Mouse (Mus musculus) layer of hippocampus, postnatal 14 days (tissue): ENCODE measurements around the gene Zfp280c. TPM values are rescaled to one million over a fixed set of nuclear protein-coding genes. Genes with fewer than 3 reads are reported as not detected.

ENCODE experiments used
- DNase-seq, 2 experiments: peaks; one replicate each; pipeline ENCODE4 v3.0.0; 2021 to 2022; ENCODE audit warnings: low spot score in 2 of 2, mixed read lengths in 1 of 2
- long read RNA-seq, 2 experiments: library from polyadenylated mRNA; stranded (forward); transcript quantifications; one replicate each; pipeline ENCODE4 v2.0.0; 2021
- total RNA-seq, 2 experiments: library from RNA; stranded (reverse); gene quantifications; 2 replicates each; pipeline ENCODE4 v1.2.3; 2021

Zfp280c gene
- total RNA-seq = 10 to 100 TPM; 19.8 to 26.3 TPM
- long read RNA-seq, experiment 1, full-length matches to known transcripts = 1 of 6 reads
- long read RNA-seq, experiment 1, partial matches to known transcripts = 0 of 6 reads
- long read RNA-seq, experiment 1, other reads (novel, unspliced or antisense) = 5 of 6 reads
- long read RNA-seq, experiment 2, partial matches to known transcripts = 3 of 6 reads
- long read RNA-seq, experiment 2, other reads (novel, unspliced or antisense) = 3 of 6 reads

DNA sequence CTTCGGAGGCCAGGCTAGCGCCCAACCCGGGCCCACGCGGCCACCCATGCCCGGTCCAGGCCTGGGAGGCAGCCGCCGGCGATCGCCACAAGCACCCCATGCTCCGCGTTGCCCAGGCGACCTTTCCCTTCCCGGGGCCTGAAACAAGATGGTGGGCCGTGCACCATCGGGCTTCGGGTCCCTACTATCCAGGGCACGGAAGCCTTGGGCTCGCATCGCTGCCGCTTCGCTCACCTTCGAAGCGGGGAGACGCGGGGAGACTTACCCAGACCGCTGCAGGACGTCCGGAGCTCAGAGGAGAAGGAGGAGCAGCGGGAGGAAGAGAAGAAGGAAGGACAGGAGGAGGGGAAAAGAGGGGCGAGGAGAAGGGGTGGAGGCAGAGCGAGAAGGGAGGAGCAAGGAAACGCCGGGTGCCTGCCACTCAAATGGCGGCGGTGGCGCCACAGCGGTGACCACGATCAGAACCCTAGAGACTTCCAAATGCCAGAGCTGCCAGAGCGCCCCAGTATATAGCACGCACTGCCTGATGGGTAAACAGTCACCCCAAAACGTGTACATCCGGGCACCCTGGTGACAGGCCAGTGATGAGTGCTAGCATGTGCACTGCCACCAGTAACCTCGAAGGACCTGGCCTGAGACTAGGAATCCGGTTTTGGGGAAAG is at the start of gene Zfp280c:
Gene Zfp280c (minus strand): TSS at position 406 of the 662 bp plus-strand sequence.
- peak; percentile 58 to 67 for DNase-seq

DNA sequence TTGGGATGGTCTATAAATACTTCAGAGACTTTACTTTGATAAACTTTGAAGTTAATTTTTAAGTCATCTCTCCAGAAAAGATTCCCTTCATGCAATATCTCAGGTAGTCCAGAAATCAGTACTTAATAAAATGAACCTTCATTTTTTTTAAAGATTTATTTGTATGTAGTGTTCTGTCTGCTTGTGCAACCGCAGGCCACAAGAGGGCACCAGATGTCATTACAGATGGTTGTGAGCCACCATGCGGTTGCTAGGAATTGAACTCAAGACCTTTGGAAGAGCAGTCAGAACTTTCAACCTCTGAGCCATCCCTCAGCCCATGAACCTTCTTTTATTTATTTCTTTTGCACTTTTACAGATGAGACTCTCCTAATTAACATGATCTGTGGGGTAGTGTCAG is 42.7 kb upstream of the Zfp280c start:
- DNase-seq = no peak

DNA sequence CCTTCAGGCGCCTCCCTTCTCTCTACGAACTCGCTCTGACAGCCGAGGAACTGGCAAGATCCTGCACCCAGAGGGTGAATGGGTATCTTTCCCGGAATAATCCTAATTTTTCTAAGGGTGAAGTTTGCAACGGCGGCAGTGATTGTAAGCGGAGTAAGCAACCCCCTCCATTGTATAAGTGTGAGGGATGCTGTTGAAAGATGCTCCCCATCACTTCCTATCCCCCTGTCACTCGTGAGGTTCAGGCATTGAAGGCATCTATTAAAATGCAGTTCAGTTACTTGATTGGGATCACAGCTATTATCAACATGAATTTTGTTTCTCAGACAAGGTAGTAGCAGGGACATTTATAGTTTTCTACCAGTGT is 29.7 kb upstream of the Zfp280c start:
- no peak for DNase-seq

DNA sequence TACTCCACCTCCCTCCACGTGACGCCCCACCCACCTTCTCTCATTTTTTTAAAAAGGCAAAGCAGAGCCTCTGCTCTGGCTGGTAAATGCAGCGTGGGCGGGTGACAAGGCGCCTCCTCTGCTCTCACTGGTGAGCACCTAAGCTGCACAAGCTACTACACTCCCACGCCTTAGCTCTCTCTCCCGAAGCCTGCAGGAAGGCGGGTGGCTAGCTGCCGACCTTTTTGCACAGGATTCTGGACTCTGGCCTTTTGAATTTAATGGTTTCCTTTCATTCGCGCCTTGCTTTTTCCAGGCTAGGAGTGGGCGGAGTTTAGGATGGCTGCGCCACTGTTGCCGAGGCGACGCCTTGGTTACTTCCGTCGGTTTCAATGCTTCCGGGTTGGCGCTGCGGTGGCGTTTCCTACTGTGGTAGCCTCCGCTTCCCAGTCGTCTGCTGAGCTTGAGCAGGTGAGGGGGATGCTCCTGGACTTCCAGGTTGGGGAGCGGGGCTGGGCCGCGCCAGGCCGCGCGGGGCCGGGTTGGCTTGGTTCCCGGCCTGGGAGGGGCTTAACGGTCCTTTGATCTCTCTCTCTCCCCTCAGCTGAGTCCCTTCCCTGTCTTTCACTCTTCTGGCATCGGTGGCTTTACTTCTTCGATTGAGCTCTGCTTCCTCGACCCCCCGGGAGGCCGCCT is 29.2 kb upstream of the Zfp280c start, which contains the start of gene Slc25a14:
Gene Slc25a14 (plus strand): TSS at position 35 of the 675 bp plus-strand sequence.
- peak; percentile 71 to 80 for DNase-seq

DNA sequence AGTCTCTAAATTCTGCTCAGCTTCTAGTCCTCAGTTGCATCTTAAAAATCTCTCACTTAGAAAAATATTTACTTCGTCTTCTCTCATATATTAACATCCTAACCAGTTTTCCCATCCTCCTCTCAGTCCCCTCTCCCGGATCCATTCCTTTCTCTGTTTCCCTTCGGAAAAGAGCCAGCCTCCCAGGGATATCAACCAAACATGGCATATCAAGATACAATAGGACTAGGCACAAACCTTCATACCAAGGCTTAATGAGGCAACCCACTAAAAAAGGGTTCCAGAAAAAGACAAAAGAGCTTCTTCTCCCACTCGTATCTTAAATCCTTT is 28.7 kb upstream of the Zfp280c start:
- no peak for DNase-seq

DNA sequence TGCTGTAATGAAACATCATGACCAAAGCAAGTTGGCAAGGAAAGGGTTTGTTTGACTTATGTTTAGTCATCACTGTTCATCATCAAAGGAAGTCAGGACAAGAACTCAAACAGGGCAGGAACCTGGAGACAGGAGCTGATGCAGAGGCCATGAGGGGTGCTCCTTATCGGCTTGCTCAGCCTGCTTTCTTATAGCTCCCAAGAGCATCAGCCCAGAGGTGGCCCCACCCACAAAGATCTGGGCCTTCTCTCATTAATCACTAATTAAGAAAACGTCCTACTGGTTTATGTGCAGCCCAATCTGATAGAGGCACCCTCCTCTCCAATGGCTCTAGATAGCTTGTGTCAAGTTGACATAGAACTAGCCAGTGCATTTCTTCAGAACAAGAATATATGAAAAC is 10.6 kb upstream of the Zfp280c start:
- DNase-seq = no peak

DNA sequence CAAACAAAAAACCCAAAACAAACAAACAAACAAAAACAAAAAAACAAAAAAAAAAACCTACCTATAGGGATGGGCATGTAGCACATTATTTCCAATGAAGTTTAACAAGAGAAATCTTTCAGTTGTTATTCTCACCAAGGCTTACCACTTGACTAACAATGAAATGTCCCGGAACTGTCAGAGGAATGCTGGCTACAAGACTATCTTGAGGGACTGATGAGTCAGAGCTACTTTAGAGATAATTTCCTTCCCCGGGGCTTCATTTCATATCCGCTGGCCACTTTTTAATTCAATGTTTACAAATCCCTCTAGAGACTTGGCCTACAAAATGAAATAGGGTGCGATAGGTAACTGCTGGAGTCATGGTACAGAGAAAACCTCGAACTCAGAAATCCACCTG is 2.6 kb upstream of the Zfp280c start:
- DNase-seq = no peak

DNA sequence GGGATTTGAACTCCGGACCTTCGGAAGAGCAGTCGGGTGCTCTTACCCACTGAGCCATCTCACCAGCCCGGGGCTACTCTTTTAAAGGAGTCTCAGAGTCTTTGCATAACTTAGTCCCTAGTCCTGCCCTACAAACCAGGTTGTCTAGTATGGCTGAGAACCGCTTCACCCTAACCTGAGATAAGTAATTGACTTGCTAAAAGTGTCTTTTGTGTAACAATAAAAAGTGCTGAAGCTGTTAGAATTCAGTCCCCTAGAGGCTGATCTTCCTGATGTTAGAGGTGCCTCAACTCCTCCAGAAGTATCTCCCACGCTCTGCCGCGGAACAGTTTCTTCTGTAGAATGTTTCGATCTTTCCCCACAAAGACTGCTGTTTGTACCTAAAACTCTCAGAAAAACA is 1.7 kb upstream of the Zfp280c start:
- DNase-seq = no peak

DNA sequence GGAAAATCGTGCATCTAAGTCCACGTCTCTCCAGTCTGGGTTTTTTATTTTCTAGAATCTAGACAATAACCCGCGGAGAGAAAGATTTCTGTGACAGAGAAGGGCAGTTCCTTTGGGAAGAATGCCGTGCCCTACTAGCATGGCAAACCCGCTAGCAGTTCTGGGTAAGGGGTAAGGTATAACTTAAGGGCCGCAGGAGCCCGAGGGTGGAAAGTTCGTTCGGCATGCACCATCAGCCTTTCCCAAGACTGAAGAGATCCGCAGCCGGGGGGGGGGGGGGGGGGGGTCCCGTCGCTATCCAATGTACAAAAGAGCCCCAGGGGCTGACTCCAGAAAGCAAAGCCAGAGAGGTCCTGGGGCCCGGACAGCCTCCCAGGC is 594 bp downstream of the Zfp280c start:
- peak in 1 of 2 experiments; percentile 6 for DNase-seq

DNA sequence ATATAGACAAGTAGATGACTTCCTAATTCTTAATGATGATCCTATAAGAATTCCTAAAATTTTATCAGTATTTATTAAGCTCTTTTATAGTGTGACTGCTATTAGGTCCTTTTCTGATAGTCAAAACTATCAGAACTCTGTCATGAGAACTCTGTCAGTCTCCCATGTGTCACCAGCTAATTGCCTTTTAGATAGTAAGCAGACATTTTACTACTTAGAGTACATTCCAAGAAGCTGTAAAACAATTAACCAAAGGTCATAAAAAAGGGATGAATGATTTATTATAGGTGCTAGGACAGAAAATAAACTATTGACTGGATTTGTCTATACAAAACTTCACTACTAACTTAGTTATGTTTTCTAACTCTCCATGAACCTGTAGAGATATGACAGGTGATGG is 11.0 kb downstream of the Zfp280c start:
- no peak for DNase-seq

DNA sequence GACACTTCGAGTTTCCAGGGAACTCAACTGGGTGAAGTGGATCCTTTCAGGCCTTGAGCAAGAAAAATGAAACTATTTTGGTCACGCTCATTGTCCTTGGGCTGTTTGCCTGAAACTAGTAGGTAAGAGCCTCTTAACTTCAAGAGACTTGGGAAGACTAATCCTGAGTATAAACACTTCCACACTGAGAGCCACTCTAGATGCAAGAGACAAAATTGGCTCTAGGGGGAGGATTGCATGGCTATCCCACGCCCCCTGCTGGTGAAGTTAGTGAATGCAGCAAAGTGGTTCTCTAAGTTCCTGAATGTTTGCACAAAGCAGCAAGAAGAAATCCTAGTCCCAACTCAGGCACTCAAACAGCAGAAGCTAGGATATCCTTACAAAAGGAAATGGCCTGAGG is 62.1 kb downstream of the Zfp280c start:
- peak; percentile 60 to 76 for DNase-seq

DNA sequence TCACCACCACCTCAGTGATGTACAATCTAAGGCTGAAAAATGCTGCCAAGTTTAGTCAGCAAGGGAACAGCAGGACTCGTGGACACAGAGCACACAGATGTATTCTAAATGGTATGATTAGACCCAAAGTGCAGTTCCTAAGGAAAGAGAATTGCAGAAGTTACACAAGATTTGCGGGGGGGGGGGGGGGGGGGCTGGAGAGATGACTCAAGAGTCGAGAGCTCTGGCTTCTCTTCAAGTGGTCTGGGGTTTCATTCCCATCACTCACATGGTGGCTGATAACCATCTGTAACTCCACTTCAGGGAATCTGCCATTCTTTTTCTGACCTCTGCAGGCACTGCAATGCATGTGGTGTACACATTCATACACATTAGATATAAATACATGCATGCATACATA is 67.9 kb downstream of the Zfp280c start:
- no peak for DNase-seq

DNA sequence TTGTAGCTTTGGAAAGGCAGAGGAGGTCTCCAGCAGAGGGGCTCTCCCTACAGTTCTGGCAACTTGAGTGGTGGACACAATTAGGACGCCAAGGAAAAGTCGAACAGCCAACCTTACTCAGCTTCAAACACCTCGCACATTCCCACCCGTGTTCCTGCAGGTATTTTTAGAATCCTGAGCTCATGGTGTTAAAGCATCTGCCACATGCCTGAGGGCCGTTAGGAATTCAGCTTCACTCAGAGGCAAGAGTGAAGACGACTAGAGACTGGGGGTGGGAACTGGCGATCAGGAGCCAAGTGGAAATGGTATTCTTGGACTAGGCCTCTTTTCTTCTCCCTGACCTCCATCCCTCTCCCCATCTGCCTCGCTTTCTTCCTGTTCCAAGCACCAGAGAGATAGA is 68.4 kb downstream of the Zfp280c start:
- DNase-seq = no peak

DNA sequence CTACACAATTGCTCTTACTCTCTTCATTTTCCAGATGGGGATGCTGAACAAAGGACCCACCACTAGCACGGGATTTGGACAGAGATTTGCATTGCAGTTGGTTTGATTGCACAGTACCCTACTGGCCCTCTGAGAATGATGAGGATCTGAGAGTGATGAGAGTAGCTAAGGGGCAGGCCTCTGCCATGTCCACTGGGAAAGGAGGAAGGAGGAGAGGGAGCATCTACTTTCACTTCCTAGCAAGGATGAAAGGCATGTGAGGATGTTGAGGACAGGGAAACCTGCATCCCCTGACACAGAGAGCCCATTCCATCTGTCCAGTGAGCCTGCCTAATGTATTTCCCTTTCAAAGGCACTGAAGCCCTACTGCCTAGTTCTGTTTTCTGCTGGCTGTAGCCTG is 69.0 kb downstream of the Zfp280c start:
- DNase-seq = no peak

DNA sequence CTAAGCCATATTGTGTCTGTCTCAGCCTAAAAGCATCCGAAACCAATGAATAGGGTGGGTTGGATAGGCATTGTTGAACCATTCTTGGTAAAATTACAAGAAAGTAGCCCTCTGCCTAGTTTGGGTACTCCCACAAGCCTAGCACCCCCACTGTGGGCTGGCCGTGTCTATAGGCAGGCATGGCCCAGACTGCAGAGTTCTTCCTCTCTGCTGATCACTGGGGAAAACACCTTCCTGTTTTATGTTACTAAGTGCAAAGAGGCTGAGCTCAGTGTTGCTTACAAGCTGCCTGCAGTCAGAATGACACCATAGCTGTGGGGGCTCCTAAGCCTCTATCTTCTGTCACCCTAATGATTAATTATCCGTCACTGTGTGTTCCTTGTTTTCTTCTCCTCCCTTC is 70.8 kb downstream of the Zfp280c start:
- no peak for DNase-seq

DNA sequence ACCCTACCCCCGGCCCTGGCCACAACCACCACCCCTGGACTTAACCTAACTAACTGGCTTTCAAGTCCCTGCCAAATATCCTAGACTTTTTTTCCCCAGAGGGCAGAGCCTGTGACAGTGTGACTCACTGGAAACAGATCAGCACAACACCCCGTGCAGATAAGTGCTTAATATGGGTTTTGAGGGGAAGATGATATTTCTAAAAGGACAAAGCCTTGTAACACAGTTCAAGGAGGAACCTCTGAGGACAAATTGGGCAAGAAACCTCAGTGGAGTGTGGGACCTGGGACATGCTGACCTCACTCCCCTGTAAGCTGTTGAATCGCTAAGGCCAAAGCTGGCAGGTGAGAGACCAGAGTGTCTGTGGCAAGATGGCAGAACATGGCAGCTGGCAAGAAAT is 72.7 kb downstream of the Zfp280c start:
- DNase-seq = no peak

DNA sequence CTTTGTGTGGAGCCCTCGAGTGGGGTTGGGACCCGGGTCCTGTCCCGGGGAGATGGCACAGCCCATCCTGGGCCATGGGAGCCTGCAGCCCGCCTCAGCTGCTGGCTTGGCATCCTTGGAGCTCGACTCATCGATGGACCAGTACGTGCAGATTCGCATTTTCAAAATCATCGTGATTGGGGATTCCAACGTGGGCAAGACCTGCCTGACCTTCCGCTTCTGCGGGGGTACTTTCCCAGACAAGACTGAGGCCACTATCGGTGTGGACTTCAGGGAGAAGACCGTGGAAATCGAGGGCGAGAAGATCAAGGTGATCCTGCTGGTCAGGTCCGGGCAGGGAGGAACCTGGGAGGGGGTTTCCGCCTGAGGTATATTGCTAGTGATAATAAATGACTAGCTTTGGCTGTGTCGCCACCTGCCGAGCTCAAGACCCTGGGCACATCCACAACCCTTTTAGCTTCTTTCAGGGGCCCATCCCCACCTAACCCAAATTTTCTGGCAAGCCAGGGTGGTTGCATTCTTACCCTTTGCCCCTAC is 74.7 kb downstream of the Zfp280c start:
- DNase-seq = peak in 1 of 2 experiments; percentile 16

DNA sequence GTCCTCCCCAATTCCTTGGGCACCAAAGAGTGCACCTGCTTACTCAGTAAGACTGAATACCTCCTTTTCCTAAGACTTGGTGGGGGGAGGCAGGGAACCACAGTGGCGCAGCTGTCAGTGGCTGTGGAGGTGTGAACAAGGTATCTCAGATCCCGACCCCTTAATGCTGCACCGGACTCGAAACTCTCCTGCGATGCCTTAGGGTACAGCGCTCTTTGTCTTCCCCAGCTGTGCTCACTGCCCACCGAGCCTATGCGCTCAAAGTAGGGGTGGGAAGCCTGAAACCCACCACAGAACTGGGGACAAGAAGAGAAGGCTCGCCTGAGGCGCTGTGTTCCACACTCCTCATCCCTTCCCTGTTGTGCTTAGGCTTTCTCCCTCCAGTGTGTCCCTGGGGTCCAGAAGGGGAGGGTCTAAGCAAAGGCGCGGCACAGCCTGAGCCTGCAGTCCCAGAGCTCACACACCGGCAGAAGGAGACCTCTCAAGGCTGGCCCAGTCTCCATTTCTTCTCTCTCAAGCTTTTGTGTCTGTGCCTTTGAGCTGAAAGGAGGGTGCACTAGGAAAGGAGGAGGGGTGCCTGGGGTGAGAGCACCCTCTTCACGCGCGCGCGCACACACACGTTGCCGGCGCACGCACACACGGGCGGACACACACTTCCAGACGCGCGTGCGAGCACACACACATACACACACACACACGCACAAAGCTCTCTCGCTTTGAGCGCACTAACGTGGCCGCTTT is 75.3 kb downstream of the Zfp280c start, which contains the start of gene Rab33a:
Gene Rab33a (plus strand): TSS at position 478 of the 741 bp plus-strand sequence.
- DNase-seq = peak; percentile 34 to 47

DNA sequence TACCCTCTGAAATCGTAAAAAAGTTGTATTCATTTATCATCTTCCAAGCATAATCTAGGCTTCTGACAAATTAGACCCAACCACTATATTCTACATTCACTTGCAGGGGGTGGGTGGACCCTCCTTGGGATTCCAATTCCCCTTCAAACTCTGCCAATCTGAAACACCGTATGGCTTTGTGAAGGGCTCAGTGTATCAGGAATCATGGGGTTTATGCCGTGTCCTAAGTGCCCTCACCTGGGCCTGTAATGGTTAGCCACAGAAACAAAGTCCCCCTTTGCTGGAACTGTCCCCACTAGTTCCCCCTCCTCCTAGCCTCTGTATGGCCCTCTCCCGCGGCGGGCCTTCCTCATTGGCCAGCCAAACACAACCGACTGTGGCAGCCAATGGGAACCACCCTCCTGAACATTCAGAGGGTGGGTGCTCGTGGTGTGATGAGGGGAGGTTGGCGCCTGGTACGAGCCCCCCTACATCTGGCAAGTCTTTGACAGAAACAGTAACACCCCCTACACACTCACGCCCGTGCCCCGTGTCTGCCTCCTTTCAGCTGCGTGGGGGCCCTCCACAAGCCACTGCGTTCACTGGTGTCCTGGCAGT is 76.0 kb downstream of the Zfp280c start:
- peak; percentile 46 to 64 for DNase-seq

DNA sequence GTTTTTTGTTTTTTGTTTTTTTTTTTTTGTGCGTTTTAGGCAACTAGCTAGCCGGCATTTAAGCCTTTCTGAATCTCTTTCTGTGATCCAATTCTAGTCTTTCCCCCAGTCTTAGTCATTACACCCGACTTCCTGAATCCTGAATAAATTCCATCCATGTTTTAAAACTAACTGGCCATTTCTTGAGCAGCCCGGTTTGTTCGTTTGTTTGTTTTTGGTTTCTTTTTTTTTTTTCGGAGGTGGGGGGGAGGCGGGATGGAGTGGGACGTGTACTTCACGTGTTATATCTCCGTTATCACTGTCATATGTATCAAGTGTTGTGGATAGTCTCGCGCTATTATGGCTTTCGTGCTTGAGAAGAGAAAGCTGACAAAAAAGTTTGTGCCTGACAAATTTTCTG is 80.5 kb downstream of the Zfp280c start:
- no peak for DNase-seq

DNA sequence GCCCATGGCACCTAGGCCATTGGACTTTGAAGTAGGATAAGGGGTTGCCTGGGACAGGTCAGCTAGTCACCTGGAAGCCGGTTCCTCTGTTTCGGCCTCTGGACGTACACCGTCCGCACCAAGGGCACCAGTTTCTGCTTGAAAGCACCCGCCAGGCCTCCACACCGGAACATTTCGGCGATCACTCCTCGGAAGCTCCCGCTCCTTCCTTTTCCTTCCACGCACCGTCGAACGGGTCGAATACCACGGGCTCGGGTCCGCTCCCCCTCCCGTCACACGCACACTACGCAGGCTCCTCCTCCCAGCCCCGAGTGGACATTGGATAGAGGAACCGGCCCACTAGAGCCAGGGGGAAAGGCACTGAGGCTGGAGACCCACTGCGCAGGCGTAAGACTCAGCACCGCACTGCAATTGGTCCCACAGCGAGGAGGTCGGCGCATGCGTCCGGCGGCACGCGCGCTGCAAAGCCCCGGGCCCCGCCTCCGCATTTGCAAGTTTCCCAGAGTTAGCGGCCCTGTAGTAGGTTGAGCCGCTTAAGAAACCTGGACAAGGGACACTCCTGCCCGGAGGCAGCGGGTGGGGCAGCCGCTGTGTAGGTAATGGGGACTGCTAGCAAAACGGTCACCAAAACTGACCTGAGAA is 81.0 kb downstream of the Zfp280c start, which contains the start of gene Aifm1:
Gene Aifm1 (minus strand): TSS at position 398 of the 642 bp plus-strand sequence.
- peak; percentile 78 to 94 for DNase-seq
